Mouse (Mus musculus): ENCODE data around the gene Selenot.
"Not testable (repeated sequence)": the region's sequence is repeated elsewhere in the genome, so short reads cannot be mapped to it uniquely, and the experiment has no call there.

The Selenot gene

DNA sequence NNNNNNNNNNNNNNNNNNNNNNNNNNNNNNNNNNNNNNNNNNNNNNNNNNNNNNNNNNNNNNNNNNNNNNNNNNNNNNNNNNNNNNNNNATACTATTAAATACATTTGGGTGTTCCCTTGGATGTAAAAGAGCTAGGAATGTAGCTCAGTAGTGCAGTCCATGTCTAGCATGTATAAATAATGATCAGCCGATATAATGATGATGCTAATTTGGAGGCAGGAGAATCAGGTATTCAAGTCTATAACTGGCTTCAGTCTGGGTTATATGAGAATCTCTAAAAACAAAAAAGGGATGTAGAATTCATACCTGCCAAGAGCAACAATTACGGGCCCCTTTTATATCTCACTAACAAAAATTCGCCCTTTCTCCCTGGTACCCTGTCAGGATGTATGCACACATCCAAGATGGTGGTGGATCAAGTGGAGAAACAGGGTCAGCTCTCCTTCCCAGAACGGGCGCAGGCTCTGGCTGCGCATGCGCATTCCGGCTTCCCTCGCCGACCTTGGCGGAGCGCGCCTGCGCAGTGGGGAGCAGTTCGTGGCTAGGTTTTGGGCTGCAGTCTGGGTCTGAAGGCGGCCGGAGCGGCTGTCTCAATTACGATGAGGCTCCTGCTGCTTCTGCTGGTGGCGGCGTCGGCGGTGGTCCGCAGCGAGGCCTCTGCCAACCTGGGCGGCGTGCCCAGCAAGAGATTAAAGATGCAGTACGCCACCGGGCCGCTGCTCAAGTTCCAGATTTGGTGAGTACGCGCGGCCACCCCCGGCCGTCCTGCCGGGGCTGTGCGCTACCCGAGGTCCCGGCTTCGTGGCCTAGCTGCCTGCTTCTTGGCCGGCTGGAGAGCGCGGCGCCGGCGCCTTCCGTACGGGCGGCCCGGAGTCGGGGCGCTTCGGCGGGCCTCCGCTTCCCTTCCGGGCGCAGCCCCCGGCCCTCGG, at the start of gene Selenot:
Gene Selenot, plus strand, starts transcription at position 500 of the 930 bp plus-strand sequence.
- DNase-seq (ENCODE audit: low read depth) = peak; percentile 97

GRCm38 (mm10) chr3:58536573-58536972, 39.9 kb upstream of the Selenot start:
- DNase-seq (ENCODE audit: low read depth) = no peak

DNA sequence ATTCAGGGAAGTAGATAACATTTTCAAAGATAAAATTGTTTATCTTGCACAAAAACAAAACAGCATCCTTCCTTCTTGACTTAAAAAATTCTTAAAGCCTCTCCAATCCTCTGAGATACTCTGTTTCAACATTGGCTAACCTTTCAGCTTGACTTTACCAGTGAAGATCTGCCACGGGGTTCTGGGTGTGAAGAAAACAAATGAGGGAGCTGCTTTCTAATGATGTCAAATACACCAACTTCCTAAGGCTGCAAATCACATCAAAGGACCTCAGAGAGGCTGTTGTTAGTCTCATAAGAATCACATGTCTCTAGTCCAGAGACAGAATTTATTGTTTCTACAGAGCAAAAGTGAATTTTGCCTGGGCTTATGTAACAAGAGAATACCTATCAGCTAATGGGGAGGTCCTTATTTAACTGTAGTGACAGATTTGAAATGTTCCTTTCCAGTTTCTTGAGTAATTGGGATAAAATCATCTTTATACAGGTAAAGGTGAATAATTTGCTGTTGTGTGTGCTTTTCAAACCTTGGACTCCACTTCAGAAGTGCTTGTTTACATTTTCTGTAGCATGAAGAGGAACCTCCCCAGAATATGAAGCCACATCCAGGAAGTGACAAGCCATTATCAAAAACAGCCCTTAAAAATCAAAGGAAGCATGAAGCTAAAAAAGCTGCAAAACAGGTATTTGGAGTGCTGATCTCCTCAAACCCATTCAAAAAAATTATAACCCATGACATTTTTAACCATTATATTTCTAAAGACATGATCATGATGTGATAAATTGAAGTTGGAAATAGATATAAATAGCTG, 24.2 kb upstream of the Selenot start:
- DNase-seq (ENCODE audit: low read depth) = peak; percentile 77

DNA sequence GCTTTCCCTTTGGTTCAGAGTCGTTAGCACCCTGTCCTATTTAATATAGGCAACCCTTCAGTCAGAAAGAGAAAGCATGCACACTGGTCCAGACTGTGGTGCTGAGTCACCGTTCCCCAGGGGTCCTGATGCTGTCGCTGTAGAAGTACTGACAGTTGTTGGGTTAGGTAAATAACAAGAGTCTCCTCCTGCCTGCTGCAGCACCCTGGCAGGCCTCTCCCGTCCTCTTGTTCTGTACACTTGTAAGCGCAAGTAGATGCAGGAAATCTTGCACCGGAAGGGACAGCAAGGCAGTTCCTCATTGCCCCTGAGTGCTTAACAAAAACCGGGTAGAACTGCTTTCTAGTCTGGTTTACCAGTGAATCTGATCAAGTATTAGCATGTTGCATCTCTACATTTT, 19.8 kb upstream of the Selenot start:
- no peak for DNase-seq (ENCODE audit: low read depth)

- DNase-seq (ENCODE audit: low read depth) = no peak
Measured at GRCm38 (mm10) chr3:58559887-58560286, 16.5 kb upstream of the Selenot start.

GRCm38 (mm10) chr3:58561437-58561836, 15.0 kb upstream of the Selenot start:
- DNase-seq (ENCODE audit: low read depth) = no peak

GRCm38 (mm10) chr3:58570821-58571220, 5.6 kb upstream of the Selenot start:
- no peak for DNase-seq (ENCODE audit: low read depth)

DNA sequence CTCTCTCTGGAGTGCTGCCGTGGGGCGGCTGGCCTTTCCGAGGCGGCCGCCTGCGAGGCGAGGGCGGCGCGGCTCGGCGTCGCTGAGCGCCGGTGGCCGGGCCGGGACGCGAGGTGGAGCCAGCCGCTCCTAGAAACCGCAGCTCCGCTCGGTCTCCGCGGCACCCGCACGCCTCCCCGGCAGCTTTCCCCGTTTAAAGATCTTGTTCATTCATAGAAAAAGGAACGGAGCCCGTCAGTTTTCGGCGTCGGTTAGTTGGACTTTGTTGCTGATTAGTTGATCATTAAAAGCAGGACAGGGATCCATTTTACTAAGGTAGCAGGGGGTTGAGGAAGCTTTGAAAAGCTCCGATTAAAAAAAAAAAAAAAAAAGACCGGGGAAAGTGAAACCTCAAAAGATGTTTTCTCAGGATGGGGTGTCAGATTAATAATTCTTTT, 649 bp downstream of the Selenot start:
- DNase-seq (ENCODE audit: low read depth) = no peak

DNA sequence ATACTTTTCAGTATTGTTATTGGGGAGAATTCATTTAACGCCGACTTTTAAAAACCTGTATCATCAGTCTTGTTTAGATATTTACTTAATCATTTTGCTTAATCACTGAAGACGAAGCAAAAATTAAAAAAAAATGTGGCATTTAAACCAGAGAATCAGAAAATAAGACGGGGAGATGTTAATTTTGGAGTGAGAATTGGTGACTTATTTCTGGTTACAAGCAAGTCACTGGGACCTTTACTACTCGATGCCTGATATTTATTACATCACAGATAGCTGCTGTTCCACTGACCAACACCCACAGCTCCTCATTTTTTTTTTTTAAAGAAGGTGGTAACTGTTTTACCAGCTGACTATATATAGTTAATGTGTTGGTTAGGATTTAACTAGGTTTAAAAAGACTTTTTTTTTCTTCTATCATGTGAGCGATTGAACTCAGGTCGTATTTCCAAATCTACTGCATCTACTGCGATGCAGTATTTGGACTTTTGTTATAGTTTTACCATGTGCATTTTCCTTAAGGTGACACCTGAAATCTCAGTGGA, 1.1 kb downstream of the Selenot start:
- no peak for DNase-seq (ENCODE audit: low read depth)

GRCm38 (mm10) chr3:58581530-58581929, 5.1 kb downstream of the Selenot start:
- DNase-seq (ENCODE audit: low read depth) = peak; percentile 61

DNA sequence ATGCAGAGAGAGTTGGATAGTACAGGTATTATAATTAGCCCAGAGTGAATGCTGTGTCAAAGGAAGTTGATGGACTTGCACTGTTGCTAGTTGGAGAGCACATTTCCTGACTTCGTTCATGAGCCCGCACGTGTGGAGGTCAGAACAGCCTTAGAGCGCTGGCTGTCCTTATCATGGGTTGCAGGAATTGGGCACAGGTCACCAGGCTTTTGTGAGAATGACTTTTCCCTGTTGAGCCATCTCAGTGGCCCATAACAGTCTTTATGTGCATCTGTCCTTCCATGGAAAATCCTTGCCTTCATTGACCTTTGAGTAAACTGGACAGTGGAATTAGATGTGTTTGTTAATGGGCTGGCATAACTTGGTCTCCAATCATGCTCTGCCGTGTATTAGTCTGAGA, 5.9 kb downstream of the Selenot start:
- DNase-seq (ENCODE audit: low read depth) = peak; percentile 23

- peak; percentile 62 for DNase-seq (ENCODE audit: low read depth)
Measured at GRCm38 (mm10) chr3:58582788-58583426, 6.5 kb downstream of the Selenot start.

GRCm38 (mm10) chr3:58590544-58590943, 14.1 kb downstream of the Selenot start:
- not testable (repeated sequence) for DNase-seq (ENCODE audit: low read depth)

DNA sequence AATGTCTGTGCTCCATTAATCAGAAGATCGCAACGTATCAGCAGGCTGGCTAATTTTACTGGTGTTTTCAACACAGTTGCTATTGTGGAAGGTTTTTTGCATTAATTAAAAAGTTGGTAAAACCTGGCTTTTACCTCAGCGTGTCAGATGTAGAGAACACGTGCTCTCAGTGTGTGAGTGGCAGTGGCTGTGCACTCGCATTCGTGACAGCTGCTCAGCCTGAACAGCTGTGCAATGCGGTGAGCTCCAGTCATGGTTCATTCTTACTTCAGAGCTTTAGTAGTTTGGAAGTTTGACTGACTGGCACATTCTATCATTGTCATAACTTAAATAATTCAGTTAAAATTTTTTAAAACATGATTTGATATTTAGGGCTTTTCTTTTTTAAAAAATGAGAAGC, 16.2 kb downstream of the Selenot start:
- DNase-seq (ENCODE audit: low read depth) = not testable (repeated sequence)

GRCm38 (mm10) chr3:58593623-58594022, 17.2 kb downstream of the Selenot start:
- no peak for DNase-seq (ENCODE audit: low read depth)

- no peak for DNase-seq (ENCODE audit: low read depth)
Measured at GRCm38 (mm10) chr3:58608506-58608905, 32.1 kb downstream of the Selenot start.

DNA sequence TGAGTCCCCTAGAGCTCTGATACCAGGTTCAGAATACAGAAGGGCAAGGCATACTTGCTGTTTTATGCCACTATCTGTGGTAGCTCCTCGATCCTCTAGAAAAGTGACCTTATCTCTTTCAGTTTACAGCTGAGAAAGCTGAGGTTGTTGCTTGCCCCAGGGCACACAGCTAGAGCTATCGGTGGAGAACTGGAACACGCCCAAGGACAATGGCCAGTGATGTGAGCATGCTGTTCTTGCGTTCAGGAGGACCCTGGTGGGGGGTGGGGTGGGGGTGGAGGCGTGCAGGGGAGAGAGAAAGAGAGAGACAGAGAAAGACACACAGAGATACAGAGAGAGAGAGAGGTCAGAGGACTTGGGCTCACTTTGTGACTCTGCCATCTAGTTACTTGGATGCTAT, 33.5 kb downstream of the Selenot start:
- DNase-seq (ENCODE audit: low read depth) = no peak

- no peak for DNase-seq (ENCODE audit: low read depth)
Measured at GRCm38 (mm10) chr3:58621066-58621465, 44.6 kb downstream of the Selenot start.

- peak; percentile 15 for DNase-seq (ENCODE audit: low read depth)
Measured at GRCm38 (mm10) chr3:58622665-58623394, 46.4 kb downstream of the Selenot start.

DNA sequence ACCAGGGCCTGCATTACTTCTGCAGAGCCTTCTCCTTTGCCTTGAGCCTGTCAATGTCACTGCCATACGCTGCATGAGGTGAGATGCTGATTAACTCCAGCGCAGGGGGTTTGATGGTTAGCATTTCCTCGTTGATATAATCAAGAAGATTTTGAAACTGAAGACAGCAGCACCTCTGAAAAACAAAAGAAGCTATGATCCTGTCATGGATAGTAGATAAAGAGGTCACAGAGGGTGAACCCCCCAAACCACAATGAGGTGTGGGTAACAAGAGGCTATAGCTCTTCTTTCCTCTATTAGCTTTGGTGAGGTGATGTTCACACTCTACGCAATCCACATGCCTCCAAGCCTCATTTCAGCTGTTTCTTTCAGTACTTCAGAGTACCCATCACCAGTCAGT, 48.5 kb downstream of the Selenot start:
- no peak for DNase-seq (ENCODE audit: low read depth)

GRCm38 (mm10) chr3:58631693-58632092, 55.3 kb downstream of the Selenot start:
- DNase-seq (ENCODE audit: low read depth) = no peak
